Mouse (Mus musculus): ENCODE measurements around the gene Elovl2.
"Not testable (repeated sequence)": the region's sequence is repeated elsewhere in the genome, so short reads cannot be mapped to it uniquely, and the experiment has no call there.

Elovl2 gene

DNA sequence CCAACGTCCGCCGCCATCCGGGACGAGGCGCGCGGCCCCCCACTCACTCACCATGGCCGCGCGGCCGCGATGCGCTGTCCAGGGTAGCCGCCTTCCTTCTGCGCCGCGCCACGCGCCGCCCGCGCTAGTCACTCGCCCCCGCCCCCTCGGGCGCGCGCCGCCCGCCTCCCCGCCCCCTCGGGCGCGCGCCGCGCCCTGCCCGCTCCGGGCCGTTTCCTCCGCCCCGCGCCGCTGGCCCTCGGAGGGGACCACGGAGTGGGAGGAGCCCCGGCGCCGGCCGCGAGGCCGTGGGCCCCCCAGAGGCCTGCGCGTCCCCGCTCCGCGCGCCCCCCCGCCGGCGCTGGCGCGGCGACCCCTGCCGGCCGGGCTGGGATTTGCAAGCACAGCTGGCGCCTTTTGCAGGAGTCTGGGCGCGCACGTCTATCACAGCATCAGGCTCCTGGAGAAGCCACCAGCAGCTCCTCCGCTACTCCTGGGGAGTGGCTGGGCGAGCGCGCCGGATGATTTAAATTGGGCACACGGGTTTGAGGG is at the start of gene Elovl2:
Gene Elovl2, minus strand, starts transcription at position 102 of the 531 bp plus-strand sequence.
- no peak for DNase-seq (ENCODE audit: low read depth)

DNA sequence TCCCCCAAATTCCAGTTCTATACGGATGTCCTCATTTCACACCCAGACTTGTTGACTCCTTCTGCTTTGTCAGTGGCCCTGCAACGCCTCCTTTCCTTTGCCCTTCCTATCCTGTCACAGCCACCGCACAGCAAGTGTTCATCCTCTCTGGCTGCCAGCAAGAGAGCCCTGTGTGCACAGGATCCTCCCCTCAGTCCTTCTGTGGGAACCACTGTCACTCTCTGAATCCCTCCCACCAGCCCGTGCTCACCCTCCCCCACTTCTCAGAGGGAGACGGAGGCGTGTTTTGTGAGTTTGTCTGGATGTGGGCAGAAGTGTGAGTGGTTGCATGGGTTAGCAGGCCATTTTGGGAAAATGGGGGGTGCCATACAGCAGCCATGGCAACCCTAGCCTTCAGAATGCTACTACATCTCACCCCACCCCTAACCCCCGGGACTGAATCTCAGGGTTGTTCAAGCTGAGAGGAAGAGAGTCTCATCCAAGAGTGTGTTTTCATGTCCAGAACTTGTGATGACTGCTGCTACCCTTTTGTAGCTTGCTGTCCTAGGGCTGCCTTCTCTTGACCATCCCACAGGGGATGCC is 47.7 kb upstream of the Elovl2 start:
- no peak for DNase-seq (ENCODE audit: low read depth)

DNA sequence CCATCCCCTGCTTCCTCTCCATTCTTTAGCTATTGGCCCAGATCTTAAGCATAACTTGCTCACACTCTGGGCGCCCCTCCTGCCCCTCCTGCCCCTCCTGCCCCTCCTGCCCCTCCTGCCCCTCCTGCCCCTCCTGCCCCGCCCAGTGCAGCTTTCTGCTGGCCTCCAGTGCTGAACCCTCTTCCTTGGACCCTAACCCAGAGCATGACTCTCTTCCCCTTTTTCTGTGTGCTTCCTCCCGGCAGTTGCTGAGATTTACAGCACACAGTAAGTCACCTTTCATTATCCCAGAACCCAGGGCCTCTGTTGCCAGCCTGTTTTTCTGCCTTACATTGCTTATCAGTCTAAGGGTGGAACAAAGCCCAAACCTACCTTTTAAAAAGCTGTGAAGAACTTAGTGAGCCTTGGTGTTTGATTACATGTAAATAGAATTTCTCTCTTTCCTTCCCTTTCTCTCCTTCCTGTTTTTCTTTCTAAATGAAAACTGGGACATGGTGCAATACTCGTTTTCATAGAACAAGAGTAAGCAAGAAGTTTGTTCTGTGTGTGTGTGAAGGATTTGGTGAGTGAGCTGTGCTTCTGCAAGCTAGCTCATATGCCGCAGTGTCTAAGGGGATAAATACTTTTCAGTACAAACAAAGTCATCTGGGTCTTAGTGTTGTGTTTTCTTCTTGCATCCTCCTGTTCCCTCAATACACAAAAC is 43.2 kb upstream of the Elovl2 start:
- DNase-seq (ENCODE audit: low read depth) = no peak

DNA sequence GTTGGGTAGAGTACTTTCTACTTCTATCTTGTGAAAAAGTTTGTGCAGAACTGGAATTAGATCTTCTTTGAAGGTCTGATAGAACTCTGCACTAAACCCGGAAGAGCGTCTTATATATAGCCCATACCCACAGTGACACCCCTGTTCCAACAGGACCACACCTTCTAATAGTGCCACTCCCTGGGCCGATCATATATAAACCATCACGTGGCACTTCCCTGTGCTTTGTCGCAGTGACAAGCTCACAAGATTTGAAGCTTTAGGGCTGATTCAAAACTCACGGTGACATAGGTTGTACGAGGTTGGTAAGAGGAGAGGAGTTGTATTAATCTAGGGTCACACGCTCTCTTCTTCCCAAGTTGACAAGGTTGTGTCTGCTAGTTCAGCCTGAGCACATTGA is 41.4 kb upstream of the Elovl2 start:
- not testable (repeated sequence) for DNase-seq (ENCODE audit: low read depth)

DNA sequence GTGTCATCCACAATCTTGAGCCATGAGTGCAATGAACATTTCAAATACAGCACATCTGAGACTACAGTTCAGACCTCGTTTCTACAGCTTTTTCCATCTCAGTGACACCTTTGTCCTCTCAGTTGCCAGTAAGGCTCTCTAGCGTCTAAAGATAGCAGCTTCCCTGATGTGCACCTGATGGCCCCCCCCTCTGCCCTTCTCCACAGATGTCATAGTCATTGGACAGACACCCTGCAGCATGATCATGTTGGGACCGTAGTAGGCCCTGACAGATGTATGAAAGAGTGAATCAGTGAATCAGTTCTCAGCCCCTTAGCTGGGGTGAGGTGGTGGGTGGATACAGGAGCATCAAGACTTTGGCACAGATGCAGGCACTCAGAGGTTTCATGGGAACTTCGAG is 37.6 kb upstream of the Elovl2 start:
- DNase-seq (ENCODE audit: low read depth) = no peak

DNA sequence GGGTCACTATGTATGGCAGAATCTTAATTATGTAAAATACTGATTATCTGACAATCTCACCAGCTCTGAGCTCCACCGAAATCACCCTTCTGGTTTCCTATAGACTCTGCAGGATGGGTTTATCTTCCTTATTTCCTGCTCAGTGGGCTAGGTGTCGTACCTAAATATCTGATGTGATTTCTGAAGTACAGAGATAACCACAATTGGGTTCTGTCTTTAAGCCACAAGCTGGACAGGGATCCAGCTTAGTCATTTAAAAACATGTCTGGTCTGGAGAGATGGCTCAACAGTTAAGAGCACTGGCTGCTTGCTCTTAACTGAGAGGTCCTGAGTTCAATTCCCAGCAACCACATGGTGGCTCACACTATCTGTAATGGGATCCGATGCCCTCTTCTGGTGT is 36.8 kb upstream of the Elovl2 start:
- DNase-seq (ENCODE audit: low read depth) = no peak

DNA sequence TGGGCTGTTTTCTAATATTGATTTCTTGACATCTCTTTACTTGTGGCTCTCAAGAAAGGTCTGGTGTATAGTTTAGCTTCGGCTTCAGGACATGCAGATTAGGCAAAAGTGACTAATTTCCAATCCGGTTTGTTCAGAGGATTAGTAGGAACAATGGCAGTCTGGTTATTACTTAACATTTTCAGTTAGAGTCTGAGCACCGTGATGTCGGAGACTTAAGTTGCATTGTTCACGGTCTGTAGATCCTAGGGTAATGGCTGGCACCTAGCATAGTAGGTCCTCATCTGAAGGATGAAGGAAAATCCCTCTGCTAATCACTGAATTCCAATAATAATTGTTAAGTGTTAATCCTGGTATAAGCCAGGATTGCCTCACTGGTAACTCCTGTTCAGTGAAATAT is 35.9 kb upstream of the Elovl2 start:
- no peak for DNase-seq (ENCODE audit: low read depth)

DNA sequence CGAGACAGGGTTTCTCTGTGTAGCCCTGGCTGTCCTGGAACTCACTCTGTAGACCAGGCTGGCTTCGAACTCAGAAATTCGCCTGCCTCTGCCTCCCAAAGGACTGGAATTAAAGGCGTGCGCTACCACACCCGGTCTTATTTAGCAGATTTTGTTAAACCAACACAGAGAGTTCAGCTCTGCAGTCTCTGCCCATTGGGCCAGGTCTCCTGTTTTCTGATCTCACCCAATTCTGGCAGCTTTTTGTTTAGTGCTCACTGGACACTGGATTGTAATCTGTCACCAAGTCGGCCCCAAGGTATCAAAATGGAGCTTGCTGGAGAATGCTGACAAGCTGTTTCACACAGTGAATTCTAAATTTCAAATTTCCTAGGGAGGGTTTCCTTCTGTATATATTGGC is 32.5 kb upstream of the Elovl2 start:
- DNase-seq (ENCODE audit: low read depth) = no peak

DNA sequence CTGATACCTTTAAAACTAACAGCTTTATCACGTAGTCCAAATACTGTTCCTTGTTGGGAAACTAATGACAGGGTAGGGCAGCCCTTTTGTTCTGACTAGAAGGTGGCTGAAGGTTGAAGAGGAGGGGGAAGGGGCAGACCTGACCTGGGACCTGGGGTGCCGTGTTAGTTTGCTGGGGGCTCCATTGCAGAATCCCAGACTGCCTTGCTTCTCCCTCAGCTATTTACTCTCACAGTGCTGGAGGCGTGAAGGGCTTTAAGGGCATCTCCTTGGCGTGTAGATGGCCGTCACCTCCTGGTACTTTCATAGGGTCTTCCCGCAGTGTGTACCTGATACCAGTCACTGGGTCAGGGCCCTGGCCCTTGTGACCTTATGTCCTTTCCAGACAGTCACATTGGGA is 31.9 kb upstream of the Elovl2 start:
- no peak for DNase-seq (ENCODE audit: low read depth)

DNA sequence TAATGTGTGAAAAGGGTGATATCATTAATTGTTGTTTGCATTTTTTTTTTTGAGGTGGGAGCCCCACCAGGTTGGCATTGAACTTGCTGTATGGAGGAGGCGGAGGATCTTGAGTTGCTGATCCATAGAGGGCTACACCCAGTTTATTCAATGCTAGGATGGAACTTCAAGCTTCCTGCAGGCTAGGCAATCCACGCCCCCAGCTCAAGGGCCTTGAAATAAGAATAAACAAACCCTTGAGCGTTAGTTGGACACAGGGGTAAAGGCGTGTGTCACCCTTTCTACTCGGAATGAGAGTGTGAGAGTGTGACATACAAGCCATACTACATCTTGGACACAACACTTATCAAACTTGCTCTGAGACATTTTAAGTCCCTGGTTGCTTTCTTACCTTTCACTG is 31.5 kb upstream of the Elovl2 start:
- no peak for DNase-seq (ENCODE audit: low read depth)

DNA sequence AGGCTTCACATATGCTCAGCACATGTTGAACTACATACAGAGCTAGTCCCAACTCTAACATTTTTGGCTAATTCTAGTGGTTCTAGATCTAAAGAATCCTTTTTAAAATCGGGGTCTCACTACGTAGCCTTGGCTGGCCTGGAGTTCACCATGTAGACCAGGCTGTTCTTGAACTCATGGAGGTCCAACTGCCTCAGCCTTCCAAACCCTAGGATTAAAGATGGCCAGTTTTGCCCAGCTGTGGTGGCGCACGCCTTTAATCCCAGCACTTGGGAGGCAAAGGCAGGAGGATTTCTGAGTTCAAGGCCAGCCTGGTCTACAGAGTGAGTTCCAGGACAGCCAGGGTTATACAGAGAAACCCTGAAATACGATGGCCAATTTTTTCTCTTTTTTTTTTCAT is 31.0 kb upstream of the Elovl2 start:
- DNase-seq (ENCODE audit: low read depth) = not testable (repeated sequence)

DNA sequence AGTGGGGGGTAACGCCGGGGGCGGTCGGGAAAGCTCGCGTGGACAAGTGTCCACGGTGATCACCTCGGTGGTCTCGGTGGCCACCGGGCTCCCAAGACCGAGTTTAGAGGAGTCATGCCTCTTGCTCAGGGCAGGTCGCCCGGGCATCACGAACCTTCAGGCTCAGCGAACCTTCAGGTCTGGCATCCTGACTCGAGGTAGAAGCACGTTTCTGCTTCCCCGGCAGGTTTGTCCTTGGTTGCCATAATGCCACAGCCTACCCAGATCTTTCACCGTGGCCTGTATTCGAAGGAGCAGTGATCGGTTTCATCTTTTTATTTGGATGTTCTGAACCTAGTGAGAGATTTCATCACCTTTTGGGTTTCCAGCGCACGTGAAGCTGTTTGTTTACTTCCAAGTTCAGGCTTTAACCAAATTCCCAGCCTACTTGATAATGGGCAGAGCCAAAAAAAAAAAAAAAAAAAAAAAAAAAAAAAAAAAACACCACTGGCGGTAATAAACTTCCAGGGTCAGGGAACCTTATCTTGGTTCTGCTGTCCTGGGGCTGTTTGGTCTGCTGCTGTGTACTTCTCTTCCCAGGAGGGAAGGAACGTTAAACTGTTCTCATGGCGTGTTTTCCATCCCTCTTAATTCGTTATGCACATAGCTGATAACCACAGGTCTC is 30.2 kb upstream of the Elovl2 start:
- peak; percentile 11 for DNase-seq (ENCODE audit: low read depth)

DNA sequence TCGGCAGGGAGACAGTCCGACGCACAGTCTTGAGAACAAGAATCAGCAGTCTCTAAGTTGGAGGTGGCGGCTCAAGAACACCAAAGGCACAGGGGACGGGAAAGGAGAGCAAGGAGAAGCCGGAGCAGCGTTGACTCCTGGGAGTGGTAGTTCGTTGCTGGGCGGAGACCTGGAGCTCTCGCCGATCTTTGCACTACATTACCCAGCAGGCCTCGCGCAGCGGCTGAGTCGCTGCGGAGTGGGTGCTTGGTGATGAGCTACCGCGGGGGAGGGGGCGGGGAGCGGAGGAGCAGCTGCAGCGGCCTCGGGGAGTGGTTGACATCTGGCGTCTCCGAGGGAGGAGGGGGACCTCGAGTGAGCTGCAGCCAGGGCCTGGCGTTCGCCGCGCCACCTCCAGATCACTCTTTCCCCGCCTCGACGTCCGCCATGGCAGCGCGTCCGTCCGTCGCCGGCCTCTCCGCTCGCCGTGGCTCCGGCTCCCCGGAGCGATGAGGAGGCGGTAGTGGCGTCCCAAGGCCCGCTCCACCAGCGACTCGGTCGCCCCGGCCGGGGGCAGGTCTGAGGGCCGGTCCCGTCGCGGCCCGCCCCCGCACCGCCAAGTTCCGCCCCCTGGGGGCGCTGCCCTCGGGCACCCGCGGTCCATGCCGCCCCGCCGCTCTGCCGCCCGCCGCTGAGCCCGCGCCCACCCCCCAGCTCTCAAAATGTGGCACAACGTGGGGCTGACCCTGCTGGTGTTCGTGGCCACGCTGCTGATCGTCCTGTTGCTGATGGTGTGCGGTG is 29.5 kb upstream of the Elovl2 start, which contains the start of gene Smim13:
Gene Smim13, plus strand, starts transcription at position 307 of the 780 bp plus-strand sequence.
- DNase-seq (ENCODE audit: low read depth) = peak; percentile 93

DNA sequence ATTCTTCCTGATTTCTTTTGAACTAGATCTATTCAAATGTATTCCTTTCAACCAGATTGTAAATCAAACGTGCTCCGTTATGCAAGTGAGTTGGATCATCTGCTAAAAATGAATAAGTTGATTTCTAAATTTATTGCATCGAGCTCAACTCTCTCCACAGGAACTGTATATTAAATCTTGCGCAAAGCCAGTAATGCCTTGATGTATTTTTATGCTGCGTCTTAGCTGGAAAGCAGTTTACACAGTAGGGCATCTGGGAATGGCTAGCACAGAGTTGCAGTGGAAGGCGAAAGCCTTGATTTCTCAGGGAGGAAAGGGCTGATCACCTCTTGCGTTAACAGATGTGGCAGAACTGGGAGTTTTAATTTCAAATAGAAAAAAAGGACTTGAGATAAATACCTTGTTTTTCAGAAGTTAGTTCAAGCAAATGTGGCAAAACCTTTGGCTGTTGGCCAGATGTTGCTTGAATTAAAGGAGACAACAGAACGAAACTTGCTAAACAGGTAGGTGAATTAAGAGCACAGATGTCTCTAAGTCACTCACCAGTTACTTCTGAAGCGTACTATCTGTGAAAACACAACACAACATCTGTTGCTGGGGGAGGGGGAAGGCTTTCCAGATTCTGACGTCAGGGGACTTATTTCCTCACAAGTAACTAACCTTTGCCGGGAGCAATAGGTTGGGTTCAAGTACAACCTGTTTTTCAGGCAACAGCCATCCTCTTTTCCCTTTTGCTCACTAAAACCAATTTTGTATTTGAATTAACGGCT is 28.7 kb upstream of the Elovl2 start:
- no peak for DNase-seq (ENCODE audit: low read depth)

DNA sequence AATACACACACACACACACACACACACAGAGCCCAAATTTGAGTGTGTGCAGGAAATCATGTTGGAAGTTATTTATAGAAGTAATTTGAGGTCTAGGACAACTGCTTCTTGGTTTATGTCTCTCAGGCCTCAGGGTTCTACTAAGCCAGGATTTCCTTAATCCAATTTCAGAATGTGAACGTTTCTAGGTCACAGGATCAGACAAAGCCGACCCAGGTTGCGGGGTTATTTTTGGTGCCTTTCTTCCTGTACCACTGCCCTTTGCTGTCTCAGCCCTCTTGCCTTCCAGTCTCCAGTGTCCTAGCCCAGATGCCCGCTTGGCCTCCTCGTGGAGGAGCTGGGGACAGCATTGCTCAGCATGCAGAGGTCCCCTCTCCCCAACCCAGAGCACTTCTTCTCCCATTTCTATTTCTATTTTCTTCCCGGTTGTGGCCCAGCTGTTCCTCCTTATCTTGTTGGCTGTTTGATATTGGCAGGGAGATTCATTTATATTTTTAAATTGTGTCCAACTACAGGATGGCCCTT is 24.2 kb upstream of the Elovl2 start:
- no peak for DNase-seq (ENCODE audit: low read depth)

DNA sequence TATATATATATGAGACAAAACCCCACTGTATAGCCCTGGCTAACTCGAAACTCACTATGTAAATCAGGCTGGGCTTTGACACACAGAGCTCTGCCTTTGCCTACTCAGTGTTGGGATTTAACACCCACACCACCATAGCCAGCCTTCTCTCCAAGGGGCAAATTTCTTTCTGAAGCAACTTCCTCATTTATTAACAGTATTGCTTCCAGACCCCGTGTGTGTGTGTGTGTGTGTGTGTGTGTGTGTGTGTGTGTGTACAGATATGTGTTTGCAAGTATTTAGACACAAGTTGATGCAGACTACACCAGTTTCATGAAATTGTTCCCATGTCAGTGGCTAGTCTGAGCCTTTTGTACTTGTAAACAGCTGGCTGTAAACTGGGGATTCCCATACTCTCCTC is 21.4 kb upstream of the Elovl2 start:
- no peak for DNase-seq (ENCODE audit: low read depth)

DNA sequence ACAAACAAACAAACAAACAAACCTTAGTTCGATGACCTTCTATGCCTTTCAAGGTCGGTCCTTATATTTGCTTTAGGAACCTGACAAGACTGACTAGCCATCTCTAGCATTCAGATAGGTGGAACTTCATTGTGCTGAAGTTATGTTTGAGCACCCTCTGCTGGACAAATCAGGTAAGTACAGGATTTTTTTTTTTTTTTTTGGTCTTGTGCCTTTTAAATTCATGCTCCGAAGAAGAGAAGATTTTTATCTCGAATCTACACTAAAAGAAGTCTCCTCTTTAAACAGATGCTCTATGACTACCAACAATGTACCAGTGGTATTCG is 18.6 kb upstream of the Elovl2 start:
- DNase-seq (ENCODE audit: low read depth) = peak; percentile 21

DNA sequence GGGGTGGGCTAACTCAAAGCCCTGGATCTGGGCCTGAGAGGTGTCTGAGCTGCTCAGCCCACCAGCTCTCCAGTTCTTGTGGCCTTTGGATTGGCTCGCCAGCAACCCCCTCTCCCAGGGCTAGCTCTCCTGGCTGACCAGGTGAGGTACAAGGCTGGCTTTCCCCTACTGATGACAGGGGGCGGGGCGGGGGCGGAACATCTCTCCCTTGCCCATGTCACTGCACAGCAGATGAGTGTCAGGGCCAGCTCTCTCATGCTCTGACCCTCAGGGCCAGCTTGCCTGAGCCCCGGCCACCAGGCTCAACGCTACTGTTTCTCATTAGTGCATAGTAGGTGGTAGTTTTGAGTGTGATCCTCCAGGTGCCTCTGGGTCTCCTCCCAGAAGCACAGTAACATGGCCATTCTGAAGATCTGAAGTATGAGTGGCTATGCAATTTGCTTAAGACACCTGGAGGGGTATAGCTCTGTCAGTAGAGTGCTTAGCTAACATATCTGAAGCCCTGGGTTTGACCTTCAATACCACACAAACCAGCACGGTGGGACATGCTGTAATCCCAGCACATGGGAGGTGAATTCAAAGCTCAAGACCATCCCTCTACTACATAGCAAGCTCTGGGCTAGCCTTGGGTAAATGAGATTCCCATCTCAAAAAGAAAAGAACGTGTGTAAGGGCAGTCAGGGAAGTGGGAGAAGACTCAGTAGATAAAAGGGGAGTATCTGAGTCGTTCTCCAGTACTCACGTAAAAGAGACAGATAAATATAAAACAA is 18.0 kb upstream of the Elovl2 start:
- no peak for DNase-seq (ENCODE audit: low read depth)

DNA sequence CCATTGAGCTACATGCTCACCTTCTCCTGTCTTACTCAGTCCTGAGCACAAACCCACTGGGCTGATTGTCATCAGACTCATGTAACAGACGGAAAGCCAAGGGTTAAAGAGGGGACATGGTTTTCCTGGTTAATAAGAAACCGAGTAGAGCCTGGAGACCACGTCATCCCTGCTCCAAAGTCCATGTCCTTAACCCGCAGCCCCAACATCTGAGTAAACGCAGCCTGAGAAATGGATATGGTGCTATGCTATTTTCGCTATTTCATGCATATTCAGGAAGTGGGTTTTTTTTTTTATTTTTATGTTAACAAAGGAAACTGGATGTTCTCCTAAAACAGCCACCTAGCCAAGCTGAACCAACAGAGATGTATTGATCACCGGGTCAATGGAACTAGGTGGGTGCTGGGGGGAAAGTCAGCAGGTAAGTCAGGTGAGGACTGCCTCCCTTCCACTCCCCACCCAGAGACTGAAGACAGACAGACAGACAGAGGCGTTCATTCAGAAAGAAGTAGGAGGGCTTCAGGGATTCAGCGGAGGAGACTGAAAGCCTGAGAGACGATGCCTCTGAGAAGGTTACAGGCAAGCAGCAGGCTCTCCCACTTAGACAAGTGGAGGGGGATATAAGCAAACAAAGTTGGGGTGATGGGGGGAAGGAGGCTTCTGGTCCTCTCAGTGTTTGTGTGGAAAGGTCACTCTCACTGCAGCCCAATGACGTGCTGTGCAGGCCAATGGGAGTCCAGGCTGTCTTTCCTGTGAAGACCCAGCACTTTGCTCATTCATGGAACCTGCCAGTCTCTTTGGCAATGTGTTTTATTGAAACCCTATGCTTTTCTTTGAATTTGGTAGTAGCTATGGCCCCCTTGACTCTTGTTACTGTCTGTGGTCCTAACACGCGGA is 15.9 kb upstream of the Elovl2 start:
- DNase-seq (ENCODE audit: low read depth) = no peak

DNA sequence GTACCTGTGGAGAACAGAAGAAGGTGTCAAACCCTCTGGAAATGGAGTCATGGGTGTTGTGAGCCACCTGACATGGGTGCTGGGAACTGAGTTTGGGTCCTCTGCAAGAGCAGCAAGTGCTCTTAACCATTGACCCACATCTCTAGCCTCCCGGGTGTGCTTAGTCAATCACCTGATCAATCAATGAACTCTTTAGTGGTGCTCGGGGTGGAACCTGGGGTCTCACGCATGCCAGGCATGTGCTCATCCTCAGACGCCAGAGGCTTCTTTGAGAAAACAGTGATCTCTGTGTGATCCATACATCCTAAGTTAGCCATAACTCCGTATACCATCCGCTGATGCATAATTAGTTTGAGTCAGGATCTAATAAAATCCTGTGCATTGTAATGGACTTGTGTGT is 15.0 kb upstream of the Elovl2 start:
- DNase-seq (ENCODE audit: low read depth) = no peak
